Mouse (Mus musculus) spleen, adult 2 months (tissue): Measurements from ENCODE around the gene Rplp2. TPM values are rescaled to one million over a fixed set of nuclear protein-coding genes. Genes with fewer than 3 reads are reported as not detected.
A peak's percentile ranks its signal among the peaks of the same experiment; 100 is the strongest.

Source experiments
- DNase-seq, 2 experiments: peaks; one replicate each; pipeline versions ENCODE4 v3.0.0 to v3.0.0-alpha.2; 2012 to 2021; ENCODE audit warnings: low spot score in 2 of 2, low read depth in 1 of 2
- H3K27ac ChIP-seq: fragments of 200-500 bp; 2 replicates; pipeline ENCODE4 v1.5.1; 2012; ENCODE audit warnings: low read length, inconsistent platforms; ENCODE audit not compliant: insufficient read depth
- H3K27me3 ChIP-seq: fragments of 200-500 bp; 2 replicates; pipeline ENCODE4 v1.6.1; 2012; ENCODE audit warnings: mild to moderate bottlenecking, moderate library complexity, low read length, inconsistent platforms; ENCODE audit not compliant: control insufficient read depth, insufficient read depth
- H3K36me3 ChIP-seq: fragments of 200-500 bp; 2 replicates; pipeline ENCODE4 v1.6.1; 2012; ENCODE audit warnings: mild to moderate bottlenecking, low read length, inconsistent platforms; ENCODE audit not compliant: control insufficient read depth, insufficient read depth
- H3K4me1 ChIP-seq: fragments of 200-500 bp; 2 replicates; pipeline ENCODE4 v1.6.1; 2011; ENCODE audit warnings: inconsistent platforms; ENCODE audit not compliant: control insufficient read depth, insufficient read depth, insufficient read length
- H3K4me3 ChIP-seq: fragments of 200-500 bp; 2 replicates; pipeline ENCODE4 v1.5.1; 2011; ENCODE audit warnings: mild to moderate bottlenecking, inconsistent platforms; ENCODE audit not compliant: insufficient read depth, insufficient read length; ENCODE audit errors: extremely low read depth
- CTCF ChIP-seq: fragments of 200-500 bp; IDR thresholded peaks from 2 replicates; pipeline ENCODE4 v1.5.1; 2011; ENCODE audit warnings: mild to moderate bottlenecking, inconsistent platforms; ENCODE audit not compliant: insufficient read depth, insufficient read length, insufficient replicate concordance; ENCODE audit errors: extremely low read depth
- POLR2A ChIP-seq: fragments of 200-500 bp; IDR thresholded peaks from 2 replicates; pipeline ENCODE4 v1.6.1; 2011; ENCODE audit warnings: low read depth, low read length, inconsistent platforms
- WGBS: fragments of 180-500 bp; shearing (Covaris S2); methylation state at CpG from one replicate; pipeline ENCODE4 v1.1.7; 2018; 5-methylcytosine and 5-hydroxymethylcytosine counted together
- polyA plus RNA-seq: library from polyadenylated mRNA; depleted of rRNA; stranded (reverse); fragments of >200 nt; gene quantifications from 2 replicates; pipeline ENCODE4 v1.2.3, GENCODE M21; 2012

The Rplp2 gene
- polyA plus RNA-seq, 1 experiment: 645 TPM

DNA sequence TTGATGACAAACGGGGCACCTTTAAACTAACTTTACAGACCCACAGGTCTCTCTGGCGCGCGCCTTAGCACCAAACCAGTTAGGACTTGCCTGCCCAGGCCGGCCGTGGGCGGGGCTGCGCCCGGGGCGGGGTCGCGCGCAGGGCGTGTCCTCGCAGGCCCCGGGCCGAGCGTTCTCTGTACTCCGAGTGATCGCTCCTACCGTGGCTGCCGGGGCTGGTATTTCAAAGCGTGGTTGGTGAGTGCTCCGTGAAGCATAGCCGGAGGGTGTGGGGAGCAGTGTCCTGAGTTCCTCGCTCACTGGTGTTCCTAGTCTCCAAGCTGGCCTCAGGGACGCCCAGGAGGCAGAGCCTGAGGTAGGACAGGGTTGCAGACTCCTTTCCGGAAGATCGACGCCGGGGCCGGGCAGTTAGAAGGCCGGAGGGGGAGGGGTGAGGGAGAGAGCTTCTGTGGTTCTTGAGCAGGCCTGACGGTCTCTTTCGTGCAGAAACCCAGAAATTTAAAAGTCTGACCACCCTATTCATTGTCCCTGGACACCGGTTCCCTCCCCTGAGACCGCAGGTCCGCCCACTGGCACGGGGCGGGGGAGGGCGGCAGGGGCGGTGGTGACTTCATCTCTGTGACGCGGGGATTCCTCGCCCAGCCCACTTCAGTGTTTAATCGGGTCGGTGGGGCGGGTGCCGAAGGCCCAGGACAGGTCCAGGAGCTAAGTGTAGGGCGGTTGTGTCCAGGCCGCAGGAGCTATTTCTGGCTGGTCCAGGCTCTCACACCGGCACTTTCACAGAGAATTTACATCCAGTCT, 20.3 kb downstream of the Rplp2 start, which contains the start of gene Cd151:
Gene Cd151, plus strand, starts transcription at position 163 of the 801 bp plus-strand sequence.
- Histone ChIP-seq H3K27me3 (no peaks in the 10 kb centered on the region; the same call in none of the 2 replicates), H3K4me1 (peaks cover 20% of the 10 kb centered on the region), H3K27ac (peak within 1 kb of the TSS; percentile 65), H3K4me3 (peak within 1 kb of the TSS; percentile 92), H3K36me3 (peaks cover 12% of the 10 kb centered on the region)
- DNase-seq: peak; percentile 46 to 80
- under 1% methylated on average over 52 of the region's 52 CpGs for WGBS
- TF ChIP-seq POLR2A: no peak
- no peak for TF ChIP-seq CTCF

DNA sequence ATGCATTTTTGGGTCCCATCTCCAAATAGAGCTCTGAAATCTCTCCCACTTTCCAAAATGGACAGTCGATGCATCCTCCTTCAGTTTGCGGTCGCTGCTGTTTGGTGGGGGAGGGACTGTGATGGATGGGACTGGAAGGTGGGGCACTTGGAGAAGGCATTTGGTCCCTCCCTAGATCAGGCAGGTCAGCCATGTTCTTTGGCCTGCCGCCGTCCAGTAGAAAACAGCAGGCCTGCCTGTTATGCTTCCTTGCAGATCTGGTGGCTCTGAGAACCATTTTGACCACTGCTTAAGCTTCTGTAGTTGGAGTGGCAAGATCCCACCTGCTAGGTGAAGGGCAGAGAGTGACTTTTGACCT, 21.0 kb downstream of the Rplp2 start:
- Histone ChIP-seq H3K4me3 (peak overlapping the region; percentile 92), H3K27me3 (no peaks in the 10 kb centered on the region; the same call in 1 of the 2 replicates), H3K4me1 (peaks cover 20% of the 10 kb centered on the region), H3K36me3 (peaks cover 12% of the 10 kb centered on the region), H3K27ac (peak overlapping the region; percentile 48)
- TF ChIP-seq POLR2A (no peak), CTCF (no peak)
- no peak for DNase-seq
- 44% methylated on average over 5 of the region's 5 CpGs for WGBS

DNA sequence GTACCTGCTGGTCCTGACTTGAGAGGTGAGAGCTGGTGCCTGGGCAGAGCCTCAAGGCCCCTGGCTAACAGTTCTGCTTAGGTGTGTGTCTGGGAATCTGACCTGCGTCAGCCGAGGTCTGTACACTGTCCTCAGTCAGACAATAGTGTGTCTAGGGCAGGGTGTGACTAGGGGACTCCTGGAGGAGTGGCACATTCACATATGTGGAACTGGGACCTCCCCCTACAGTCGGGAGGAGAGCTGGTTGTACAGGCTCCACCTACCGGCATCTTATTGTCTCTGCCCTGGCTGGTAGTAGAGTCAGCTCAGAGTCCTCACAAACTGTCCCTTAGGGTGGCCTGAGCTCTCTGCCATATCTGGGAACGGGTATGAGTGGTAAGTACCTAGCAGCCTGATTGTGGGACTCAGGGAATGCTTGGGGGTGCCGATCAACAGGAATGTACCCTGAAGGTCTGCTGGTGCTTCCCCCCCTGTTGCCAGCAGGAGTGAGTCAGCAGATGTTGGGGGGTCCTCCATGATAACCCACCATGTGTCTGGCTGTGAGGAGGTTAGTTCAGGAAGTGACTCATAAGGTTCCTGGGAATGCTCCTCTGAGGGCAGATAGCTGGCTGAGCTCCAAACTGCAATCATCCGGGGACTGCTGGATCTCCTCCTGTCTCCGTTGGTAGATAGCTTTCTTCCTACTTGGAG, 21.5 kb downstream of the Rplp2 start:
- DNase-seq: peak in 1 of 2 experiments; percentile 51
- peaks cover 12% of the 10 kb centered on the region for H3K36me3 ChIP-seq
- 12% methylated on average over 8 of the region's 8 CpGs for WGBS
- H3K4me1 ChIP-seq: peaks cover 20% of the 10 kb centered on the region
- H3K4me3 ChIP-seq: peak overlapping the region; percentile 92; the same call in 1 of the 2 replicates
- TF ChIP-seq CTCF (peak; percentile 27; the same call in 1 of the 2 replicates), POLR2A (no peak)
- no peaks in the 10 kb centered on the region; the same call in 1 of the 2 replicates for H3K27me3 ChIP-seq
- H3K27ac ChIP-seq: peak overlapping the region; percentile 48

DNA sequence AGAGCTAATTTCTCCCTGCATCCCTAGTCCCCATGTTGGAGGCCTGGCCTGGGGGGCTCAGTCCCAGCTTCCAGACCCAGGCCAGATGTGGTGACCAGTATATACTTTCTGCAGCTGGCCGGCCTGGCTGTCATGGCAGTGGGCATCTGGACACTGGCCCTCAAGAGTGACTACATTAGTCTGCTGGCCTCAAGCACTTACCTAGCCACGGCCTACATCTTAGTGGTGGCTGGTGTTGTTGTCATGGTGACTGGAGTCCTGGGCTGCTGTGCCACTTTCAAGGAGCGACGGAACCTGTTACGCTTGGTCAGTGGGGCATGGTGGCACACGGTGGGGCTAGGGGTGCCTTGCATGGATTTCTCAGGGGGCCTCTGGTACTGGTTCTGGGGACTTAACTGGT, 22.2 kb downstream of the Rplp2 start:
- Histone ChIP-seq H3K4me3 (no peak overlapping the region), H3K36me3 (peaks cover 12% of the 10 kb centered on the region), H3K4me1 (peaks cover 25% of the 10 kb centered on the region), H3K27ac (no peak overlapping the region), H3K27me3 (no peaks in the 10 kb centered on the region; the same call in 1 of the 2 replicates)
- 66% methylated on average over 6 of the region's 6 CpGs for WGBS
- no peak for DNase-seq
- TF ChIP-seq POLR2A (no peak), CTCF (no peak)

DNA sequence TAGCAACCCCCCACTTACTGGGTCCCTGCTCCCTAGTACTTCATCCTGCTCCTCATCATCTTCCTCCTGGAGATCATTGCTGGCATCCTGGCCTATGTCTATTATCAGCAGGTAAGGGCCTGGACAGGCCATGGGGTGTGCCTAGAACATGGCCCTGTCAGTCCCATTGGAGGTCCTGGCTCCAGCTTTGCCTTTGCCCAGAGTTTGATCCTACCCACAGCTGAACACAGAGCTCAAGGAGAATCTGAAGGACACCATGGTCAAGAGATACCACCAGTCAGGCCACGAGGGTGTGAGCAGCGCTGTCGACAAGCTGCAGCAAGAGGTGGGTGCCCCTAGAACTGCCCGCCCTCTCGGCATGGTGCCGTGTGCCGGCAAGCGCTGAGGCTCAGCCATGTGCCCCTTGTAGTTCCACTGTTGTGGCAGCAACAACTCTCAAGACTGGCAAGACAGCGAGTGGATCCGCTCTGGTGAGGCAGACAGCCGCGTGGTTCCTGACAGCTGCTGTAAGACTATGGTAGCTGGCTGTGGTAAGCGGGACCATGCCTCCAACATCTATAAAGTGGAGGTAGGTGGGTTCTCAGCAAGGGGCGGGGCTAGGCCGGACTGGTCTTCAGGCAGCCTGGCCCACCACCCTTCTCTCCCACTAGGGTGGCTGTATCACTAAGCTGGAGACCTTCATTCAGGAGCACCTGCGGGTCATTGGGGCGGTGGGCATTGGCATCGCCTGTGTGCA, 22.9 kb downstream of the Rplp2 start:
- Histone ChIP-seq H3K27me3 (no peaks in the 10 kb centered on the region; the same call in 1 of the 2 replicates), H3K4me1 (peaks cover 20% of the 10 kb centered on the region), H3K36me3 (peaks cover 12% of the 10 kb centered on the region), H3K27ac (no peak overlapping the region), H3K4me3 (no peak overlapping the region)
- TF ChIP-seq POLR2A (no peak), CTCF (no peak)
- WGBS: 94% methylated on average over 18 of the region's 18 CpGs
- DNase-seq: no peak

DNA sequence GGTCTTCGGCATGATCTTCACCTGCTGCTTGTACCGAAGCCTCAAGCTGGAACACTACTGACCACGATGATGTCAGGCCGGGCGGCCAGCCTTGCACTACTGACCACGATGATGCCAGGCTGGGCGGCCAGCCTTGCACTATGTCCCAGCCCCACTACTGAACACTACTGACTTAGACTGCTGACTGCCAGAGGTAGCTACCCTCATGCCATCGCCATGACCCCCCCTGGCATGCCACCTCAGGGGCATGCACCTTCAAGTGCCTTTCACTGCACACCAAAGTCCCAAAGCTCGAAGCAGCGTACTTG, 23.4 kb downstream of the Rplp2 start:
- no peak overlapping the region for H3K27ac ChIP-seq
- H3K27me3 ChIP-seq: peaks cover 3% of the 10 kb centered on the region; the same call in 1 of the 2 replicates
- H3K4me1 ChIP-seq: peaks cover 21% of the 10 kb centered on the region
- 94% methylated on average over 10 of the region's 10 CpGs for WGBS
- no peak overlapping the region for H3K4me3 ChIP-seq
- TF ChIP-seq POLR2A: no peak
- no peak for TF ChIP-seq CTCF
- no peak for DNase-seq
- H3K36me3 ChIP-seq: peaks cover 12% of the 10 kb centered on the region
